Mouse (Mus musculus) stomach, postnatal 0 days (tissue): Measurements from ENCODE around the gene Llph. TPM values are rescaled to one million over a fixed set of nuclear protein-coding genes. Genes with fewer than 3 reads are reported as not detected.

Experiments
- ATAC-seq: fragments of 200-750 bp; cut with Nextera tagmentation; 2 replicates; pipeline ENCODE4 v1.8.0; 2017; ENCODE audit not compliant: low FRiP score, low TSS enrichment
- DNase-seq: peaks from one replicate; pipeline ENCODE4 v3.0.0-alpha.2; 2016; ENCODE audit warnings: low spot score
- H3K27ac ChIP-seq: fragments of 300-500 bp; sonication (generic); replicated peaks from 2 replicates; pipeline ENCODE4 v1.5.1; 2014; ENCODE audit warnings: mild to moderate bottlenecking, control low read depth
- H3K27me3 ChIP-seq: fragments of 300-500 bp; sonication (generic); 2 replicates; pipeline ENCODE4 v1.6.1; 2014; ENCODE audit warnings: low read length; ENCODE audit not compliant: control insufficient read depth, insufficient read depth
- H3K36me3 ChIP-seq: fragments of 300-500 bp; sonication (generic); 2 replicates; pipeline ENCODE4 v1.6.1; 2014; ENCODE audit warnings: low read length, mixed read lengths; ENCODE audit not compliant: control insufficient read depth, insufficient read depth
- H3K4me1 ChIP-seq: fragments of 300-500 bp; sonication (generic); replicated peaks from 2 replicates; pipeline ENCODE4 v1.6.1; 2014; ENCODE audit warnings: antibody characterized with exemption; ENCODE audit not compliant: control insufficient read depth, insufficient read depth
- H3K4me2 ChIP-seq: fragments of 300-500 bp; sonication (generic); replicated peaks from 2 replicates; pipeline ENCODE4 v1.6.1; 2014; ENCODE audit warnings: low read depth, mild to moderate bottlenecking, control low read depth, moderate library complexity
- H3K4me3 ChIP-seq: fragments of 300-500 bp; sonication (generic); 2 replicates; pipeline ENCODE4 v1.5.1; 2014; ENCODE audit warnings: low read depth, low read length, control low read depth
- H3K9ac ChIP-seq: fragments of 300-500 bp; sonication (generic); 2 replicates; pipeline ENCODE4 v1.6.1; 2014; ENCODE audit warnings: mild to moderate bottlenecking, low read length, control low read depth, mixed read lengths
- H3K9me3 ChIP-seq: fragments of 300-500 bp; sonication (generic); 2 replicates; pipeline ENCODE4 v1.6.1; 2016; ENCODE audit warnings: low read length; ENCODE audit not compliant: control insufficient read depth
- CTCF ChIP-seq: IDR thresholded peaks from 2 replicates; pipeline ENCODE4 v1.5.1; 2016; ENCODE audit warnings: antibody characterized with exemption, low read depth, mild to moderate bottlenecking, moderate library complexity
- EP300 ChIP-seq: optimal IDR thresholded peaks from 2 replicates; pipeline ENCODE3; 2016; ENCODE audit warnings: antibody characterized with exemption
- WGBS: fragments of 180-500 bp; shearing (Covaris S2); extraction: QIAGEN DNeasy Blood & Tissue Kit; methylation state at CpG from one replicate; pipeline ENCODE4 v1.1.7; 2014; 5-methylcytosine and 5-hydroxymethylcytosine counted together
- polyA plus RNA-seq: library from polyadenylated mRNA; unstranded; fragments of >200 nt; fragmentation: Nextera tagmentation; extraction: Ambion mirVana; gene quantifications from 2 replicates; pipeline ENCODE4 v1.2.1, GENCODE M21; 2015

Gene Llph
- polyA plus RNA-seq, 1 experiment from 2014 or later = 47.5 TPM

- Histone ChIP-seq H3K4me1 (no peaks in the 10 kb centered on the region), H3K9ac (0 out of 2 replicates have a peak overlapping the region, but pooled peaks have one; percentile 38), H3K27me3 (no peaks in the 10 kb centered on the region), H3K36me3 (peaks cover 4% of the 10 kb centered on the region; the same call in 1 of the 2 replicates), H3K9me3 (no peaks in the 10 kb centered on the region), H3K4me2 (peak overlapping the region; percentile 40), H3K27ac (0 out of 2 replicates have a peak overlapping the region, but pooled peaks have one; percentile 40), H3K4me3 (no peak overlapping the region)
- WGBS = 30% methylated on average over 18 of the region's 18 CpGs
- TF ChIP-seq EP300 (no peak), CTCF (peak; percentile 89)
- peak; percentile 62 for ATAC-seq
- peak; percentile 75 for DNase-seq
These were observed 6.9 kb downstream of the Llph start for GRCm38 (mm10) chr10:120233655-120234367.

GRCm38 (mm10) chr10:120236855-120237254 lies 10.0 kb downstream of the Llph start:
- ATAC-seq (no peak), DNase-seq (no peak)
- no peak overlapping the region for H3K27ac ChIP-seq
- no peaks in the 10 kb centered on the region for H3K36me3 ChIP-seq
- H3K9ac ChIP-seq = no peak overlapping the region
- H3K4me2 ChIP-seq = no peak overlapping the region
- H3K4me1 ChIP-seq = no peaks in the 10 kb centered on the region
- H3K4me3 ChIP-seq = no peak overlapping the region
- TF ChIP-seq EP300 (no peak), CTCF (no peak)
- H3K9me3 ChIP-seq = no peaks in the 10 kb centered on the region
- WGBS = 68% methylated on average over 9 of the region's 9 CpGs
- no peaks in the 10 kb centered on the region for H3K27me3 ChIP-seq

- Histone ChIP-seq H3K4me2 (no peak overlapping the region), H3K27me3 (no peaks in the 10 kb centered on the region), H3K4me3 (no peak overlapping the region), H3K9ac (no peak overlapping the region), H3K36me3 (no peaks in the 10 kb centered on the region), H3K4me1 (no peaks in the 10 kb centered on the region), H3K27ac (no peak overlapping the region), H3K9me3 (no peaks in the 10 kb centered on the region)
- ATAC-seq (no peak), DNase-seq (no peak)
- TF ChIP-seq CTCF (no peak), EP300 (no peak)
- 86% methylated on average over 8 of the region's 8 CpGs for WGBS
These were observed 11.4 kb downstream of the Llph start for GRCm38 (mm10) chr10:120238241-120238640.

GRCm38 (mm10) chr10:120239476-120239875 lies 12.6 kb downstream of the Llph start:
- no peaks in the 10 kb centered on the region for H3K9me3 ChIP-seq
- no peaks in the 10 kb centered on the region for H3K4me1 ChIP-seq
- no peaks in the 10 kb centered on the region for H3K27me3 ChIP-seq
- 64% methylated on average over 6 of the region's 6 CpGs for WGBS
- no peaks in the 10 kb centered on the region for H3K36me3 ChIP-seq
- H3K4me3 ChIP-seq = no peak overlapping the region
- ATAC-seq = no peak
- no peak overlapping the region for H3K4me2 ChIP-seq
- DNase-seq = no peak
- no peak for TF ChIP-seq EP300
- no peak for TF ChIP-seq CTCF
- H3K27ac ChIP-seq = no peak overlapping the region
- H3K9ac ChIP-seq = no peak overlapping the region

GRCm38 (mm10) chr10:120242421-120242820 lies 15.6 kb downstream of the Llph start:
- 61% methylated on average over 6 of the region's 6 CpGs for WGBS
- Histone ChIP-seq H3K27me3 (no peaks in the 10 kb centered on the region), H3K4me1 (no peaks in the 10 kb centered on the region), H3K9me3 (no peaks in the 10 kb centered on the region), H3K4me3 (no peak overlapping the region), H3K4me2 (no peak overlapping the region), H3K36me3 (no peaks in the 10 kb centered on the region), H3K9ac (no peak overlapping the region), H3K27ac (no peak overlapping the region)
- TF ChIP-seq EP300 = no peak
- TF ChIP-seq CTCF = no peak
- ATAC-seq = no peak
- no peak for DNase-seq

- TF ChIP-seq CTCF = no peak
- no peak for TF ChIP-seq EP300
- no peak for DNase-seq
These were observed 18.8 kb downstream of the Llph start for GRCm38 (mm10) chr10:120245681-120246080.

More at GRCm38 (mm10) chr10:120245681-120246080, 18.8 kb downstream of the Llph start:
- Histone ChIP-seq H3K4me1 (no peaks in the 10 kb centered on the region), H3K27ac (no peak overlapping the region), H3K27me3 (no peaks in the 10 kb centered on the region), H3K9ac (no peak overlapping the region), H3K4me2 (no peak overlapping the region), H3K4me3 (no peak overlapping the region), H3K36me3 (no peaks in the 10 kb centered on the region), H3K9me3 (no peaks in the 10 kb centered on the region)
- WGBS = 47% methylated on average over 5 of the region's 5 CpGs
- ATAC-seq = no peak
